ENCODE assay signal across 1 mouse cellular context in genomic region chr15:98606051-98606536, GRCm38 (mm10).
TF ChIP-seq lines count a peak whose summit lies in the region.

No protein-coding gene starts in this region.

TF ChIP-seq in MEL, 35 proteins besides CTCF, POLR2A, EP300 and RAD21 (continued from another document):
- no peak for TF ChIP-seq NRF1 (IDR thresholded peaks at IDR 0.05; ENCODE audit: insufficient read depth, low read depth, low read length, poor library complexity, severe bottlenecking)
- peak; percentile 97 for TF ChIP-seq MAZ (IDR thresholded peaks at IDR 0.05; ENCODE audit: low read depth, low read length)
- TF ChIP-seq POLR2AphosphoS5 (IDR thresholded peaks at IDR 0.05; ENCODE audit: borderline replicate concordance, low read depth, low read length), result peak; percentile 75; the same call in 1 of the 2 replicates
- TF ChIP-seq JUND (IDR thresholded peaks at IDR 0.05; ENCODE audit: low read depth, low read length), result peak; percentile 73
- TF ChIP-seq ETS1 (IDR thresholded peaks at IDR 0.05; ENCODE audit: low read depth, low read length), result peak; percentile 99
- TF ChIP-seq MEF2A (IDR thresholded peaks at IDR 0.05; ENCODE audit: extremely low read depth, insufficient replicate concordance, low read depth, low read length, poor library complexity, severe bottlenecking), result peak; percentile 97
- TF ChIP-seq TAL1 (IDR thresholded peaks at IDR 0.05; ENCODE audit: low read length), result peak; percentile 97
- TF ChIP-seq ZNF384 (IDR thresholded peaks at IDR 0.05; ENCODE audit: low read depth, low read length), result 0 out of 2 replicates have a peak, but pooled peaks have one; percentile 17
- peak; percentile 74 for TF ChIP-seq CHD2 (IDR thresholded peaks at IDR 0.05; ENCODE audit: low read length)
- peak; percentile 71; the same call in 1 of the 2 replicates for TF ChIP-seq POLR2AphosphoS2 (IDR thresholded peaks at IDR 0.05; ENCODE audit: low read length)
- TF ChIP-seq TBP (IDR thresholded peaks at IDR 0.05; ENCODE audit: low read depth, low read length), result peak; percentile 87
- TF ChIP-seq GABPA (IDR thresholded peaks at IDR 0.05; ENCODE audit: low read depth, low read length), result no peak
- TF ChIP-seq BHLHE40 (IDR thresholded peaks at IDR 0.05; ENCODE audit: borderline replicate concordance, low read depth, low read length), result peak; percentile 82
- TF ChIP-seq CHD1 (IDR thresholded peaks at IDR 0.05; ENCODE audit: low read depth, low read length), result peak; percentile 90
- TF ChIP-seq KAT2A (conservative IDR thresholded peaks at IDR 0.05; ENCODE audit: low read depth, low read length), result peak; percentile 47; the same call in 1 of the 2 replicates
- peak; percentile 77; the same call in 1 of the 2 replicates for TF ChIP-seq MAFK (IDR thresholded peaks at IDR 0.05; ENCODE audit: borderline replicate concordance, low read depth, low read length)
